Mouse (Mus musculus) heart, embryonic 10.5 days (tissue): ENCODE results near the gene Arap2. TPM values are rescaled to one million over a fixed set of nuclear protein-coding genes. Genes with fewer than 3 reads are reported as not detected.

Experiments used
- polyA plus RNA-seq: library from polyadenylated mRNA; unstranded; fragments of >200 nt; fragmentation: Nextera tagmentation; extraction: Ambion mirVana; gene quantifications from 2 replicates; pipeline ENCODE4 v1.2.1, GENCODE M21; 2016

Arap2 gene
- polyA plus RNA-seq, 1 experiment from 2014 or later = 2.9 TPM

Other genes starting within 250 kb of the Arap2 start
- gene Dthd1, start 47.7 kb upstream of the Arap2 start, polyA plus RNA-seq = 0.11 and 0.33 TPM in 2 replicates